Mouse (Mus musculus): ENCODE measurements at regions not wholly inside any gene's neighbourhood (a gene's known extent, or its start where the extent isn't known, plus 50 kb on each side); places are given as distances from the start of the nearest gene placed in this dataset.

DNA sequence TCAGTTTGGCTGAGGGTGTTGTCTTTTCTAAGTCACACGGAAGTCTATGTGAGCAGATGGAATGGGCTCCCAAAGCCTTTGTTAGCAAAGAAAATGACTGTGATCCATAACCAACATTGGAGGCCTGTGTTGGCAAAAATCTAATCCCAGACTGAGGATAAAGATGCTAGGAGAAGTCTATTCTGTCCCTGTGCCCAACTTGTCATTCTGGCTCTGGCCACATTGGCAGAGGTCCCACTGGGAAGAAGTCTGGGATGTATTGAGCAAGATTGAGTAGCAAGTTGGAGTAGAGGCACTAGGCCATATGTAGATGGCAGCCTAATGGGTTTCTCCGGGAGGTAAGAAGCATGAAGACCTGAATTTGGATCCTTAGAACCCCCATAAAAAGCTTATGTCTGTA, 54.1 kb downstream of the Nog start:
- no peak for ATAC-seq (replicated peaks; ENCODE audit: poor library complexity, severe bottlenecking)

DNA sequence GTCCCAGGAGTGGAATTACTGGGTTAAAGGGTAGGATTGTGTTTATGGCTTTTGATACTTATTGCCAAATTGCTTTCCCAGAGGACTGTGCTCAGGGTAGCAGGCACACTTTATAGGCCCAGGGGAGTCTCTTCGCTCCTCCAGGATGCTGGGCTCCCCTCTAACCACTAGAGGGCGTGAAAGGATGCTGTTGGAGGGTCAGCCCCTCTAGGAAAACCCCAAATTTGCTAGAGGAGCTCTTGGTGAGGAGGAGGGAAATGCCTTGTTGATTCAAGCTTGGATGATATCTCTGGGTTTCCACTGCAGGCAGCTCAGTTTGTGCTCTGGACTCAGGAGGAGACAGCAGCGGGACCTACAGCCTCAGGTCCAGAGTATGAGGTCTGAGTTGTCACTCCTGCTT, 58.8 kb downstream of the Nog start:
- ATAC-seq (replicated peaks; ENCODE audit: poor library complexity, severe bottlenecking), result no peak

DNA sequence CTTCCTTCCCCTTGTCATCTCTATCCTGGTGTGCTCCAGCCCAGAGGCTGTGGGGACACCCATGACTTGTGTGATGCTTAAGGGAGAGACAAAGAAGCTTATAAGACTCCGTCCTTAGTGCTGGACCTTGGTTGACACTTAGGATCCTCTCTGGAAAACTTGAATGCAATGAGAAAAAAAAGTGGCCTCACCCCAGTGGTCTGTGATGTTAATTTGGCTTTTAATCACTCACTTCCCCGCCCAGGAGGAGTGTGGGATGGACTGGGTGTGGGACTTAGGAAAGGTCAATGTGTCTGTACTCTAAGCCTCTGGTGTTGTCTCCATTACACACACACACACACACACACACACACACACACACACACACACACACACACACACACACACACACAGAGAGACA, 60.0 kb downstream of the Nog start:
- no peak for ATAC-seq (replicated peaks; ENCODE audit: poor library complexity, severe bottlenecking)

DNA sequence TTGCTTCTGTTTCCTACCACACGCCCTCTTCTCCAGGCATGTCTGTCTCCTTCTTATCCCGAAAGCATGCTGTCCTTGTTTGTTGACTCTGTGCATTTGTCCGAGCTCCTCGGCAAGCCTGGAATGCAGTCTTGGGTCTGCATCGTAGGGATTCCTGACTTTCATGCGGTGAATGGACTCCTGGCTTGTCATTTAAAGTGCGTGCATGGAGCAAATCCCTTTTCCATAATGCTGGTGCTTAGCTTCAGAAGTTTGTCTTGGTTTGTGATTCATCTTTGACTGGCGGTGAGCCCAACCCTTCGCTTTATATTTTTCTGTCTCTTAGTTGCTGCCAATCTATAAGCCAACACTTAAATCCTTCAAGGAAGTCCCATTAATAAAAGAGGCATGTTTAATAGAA, 62.2 kb downstream of the Nog start:
- ATAC-seq (replicated peaks; ENCODE audit: poor library complexity, severe bottlenecking), result no peak

DNA sequence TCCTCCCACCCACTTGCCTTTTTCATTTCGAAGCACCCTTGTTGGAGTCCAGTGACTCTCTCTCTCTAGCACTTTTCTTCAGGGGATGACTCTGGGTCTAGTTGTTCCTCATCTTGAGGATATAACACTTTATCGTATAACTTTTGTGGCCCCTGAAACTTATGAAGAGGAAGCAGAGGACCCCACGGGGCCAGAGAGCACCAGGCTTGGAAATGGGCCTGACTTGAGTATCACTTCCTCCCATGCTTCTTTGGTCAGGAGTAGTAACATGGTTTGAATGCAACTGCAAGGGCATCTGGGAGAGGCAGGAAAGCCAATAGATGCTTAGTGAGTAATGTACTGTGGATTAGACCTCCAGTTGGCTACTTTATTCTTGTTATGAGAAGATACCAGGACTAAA, 65.2 kb downstream of the Nog start:
- ATAC-seq (replicated peaks; ENCODE audit: poor library complexity, severe bottlenecking), result peak; percentile 87

DNA sequence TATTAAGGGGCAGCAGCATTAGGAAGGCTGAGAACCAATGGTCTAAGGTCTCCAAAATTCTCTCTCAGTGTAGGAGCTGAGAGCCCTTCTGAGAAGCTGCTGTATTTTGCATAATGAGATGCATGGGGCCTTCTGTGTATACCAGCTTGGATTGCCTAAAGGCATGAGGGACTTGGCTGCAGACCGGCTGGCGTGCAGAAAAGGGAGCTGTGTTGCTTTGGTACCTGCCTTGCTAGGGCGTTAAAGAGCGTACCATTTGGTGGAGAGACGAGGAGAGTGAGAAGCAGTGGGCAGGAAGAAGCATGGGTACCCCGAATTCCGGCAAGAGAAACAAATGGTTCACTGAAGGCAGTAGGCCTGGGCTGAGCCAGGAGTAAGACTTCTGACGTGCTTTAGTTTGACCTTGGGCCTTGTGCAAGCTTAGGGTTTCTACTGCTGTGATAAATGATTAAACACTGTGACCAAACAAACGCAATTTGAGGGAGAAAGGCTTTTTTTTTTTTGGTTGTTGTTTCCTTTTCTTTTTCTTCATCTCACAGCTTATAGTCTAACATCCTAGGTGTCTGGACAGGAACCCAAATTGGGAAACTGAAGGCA, 69.2 kb downstream of the Nog start:
- ATAC-seq (replicated peaks; ENCODE audit: poor library complexity, severe bottlenecking), result no peak

DNA sequence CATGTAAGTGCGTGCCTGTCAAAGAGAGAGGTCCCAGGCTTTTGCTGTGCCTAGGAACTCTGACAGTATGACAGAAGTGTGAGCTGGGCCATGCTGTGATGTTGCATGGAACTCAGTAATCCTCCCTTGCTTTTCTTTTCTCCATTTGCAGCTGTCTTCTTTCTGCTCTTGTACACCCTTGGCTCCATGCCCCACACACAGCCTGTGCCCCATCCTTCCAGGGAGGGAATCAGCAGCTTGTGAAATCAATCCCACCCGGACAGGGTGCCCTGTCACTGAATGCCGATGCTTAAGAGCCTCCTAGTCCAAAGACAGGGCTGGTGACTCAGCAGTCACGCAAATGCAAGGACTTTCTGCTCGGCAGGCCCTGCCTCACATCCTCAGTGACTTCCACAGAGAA, 72.4 kb downstream of the Nog start:
- ATAC-seq (replicated peaks; ENCODE audit: poor library complexity, severe bottlenecking), result no peak

DNA sequence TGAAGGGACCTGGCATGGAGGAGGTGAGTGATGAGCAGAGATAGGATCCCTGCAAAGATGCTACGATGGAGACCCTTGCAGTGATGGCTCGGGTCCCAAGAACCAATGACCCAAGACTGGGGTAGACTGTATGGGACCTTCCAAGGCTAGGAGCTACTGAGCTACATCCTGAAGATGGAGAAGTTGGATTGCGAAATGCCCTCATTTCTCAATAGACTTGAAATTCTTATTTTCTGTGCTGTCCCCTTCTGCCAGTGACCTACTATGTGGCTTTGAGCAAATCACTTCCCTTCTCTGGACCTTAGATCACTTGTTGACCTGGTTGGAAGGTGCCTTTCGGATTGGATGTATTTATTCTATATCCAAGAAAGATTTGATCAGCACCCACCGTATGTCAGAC, 88.9 kb downstream of the Nog start:
- ATAC-seq (replicated peaks; ENCODE audit: poor library complexity, severe bottlenecking), result peak; percentile 79

DNA sequence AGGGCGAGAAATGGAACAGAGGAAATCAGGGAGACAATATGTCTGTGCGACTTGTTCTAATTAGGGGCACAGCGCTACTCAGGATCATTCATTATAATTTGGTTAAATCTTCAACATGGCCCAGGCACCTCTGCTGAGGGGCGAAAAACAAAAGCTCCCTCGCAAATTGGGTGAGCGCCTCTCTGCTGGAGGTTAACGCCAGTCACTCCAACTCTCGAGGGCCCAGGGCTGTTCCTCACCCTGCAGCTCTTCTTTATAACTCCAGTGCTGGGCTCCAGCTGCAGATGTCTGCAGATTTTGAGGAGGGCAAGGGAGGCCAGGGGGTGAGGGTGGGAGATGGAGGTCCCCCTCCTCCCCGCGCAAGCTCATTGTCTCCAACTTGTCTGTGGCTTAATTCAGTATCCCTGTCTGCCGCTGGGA, 92.6 kb downstream of the Nog start:
- no peak for ATAC-seq (replicated peaks; ENCODE audit: poor library complexity, severe bottlenecking)

DNA sequence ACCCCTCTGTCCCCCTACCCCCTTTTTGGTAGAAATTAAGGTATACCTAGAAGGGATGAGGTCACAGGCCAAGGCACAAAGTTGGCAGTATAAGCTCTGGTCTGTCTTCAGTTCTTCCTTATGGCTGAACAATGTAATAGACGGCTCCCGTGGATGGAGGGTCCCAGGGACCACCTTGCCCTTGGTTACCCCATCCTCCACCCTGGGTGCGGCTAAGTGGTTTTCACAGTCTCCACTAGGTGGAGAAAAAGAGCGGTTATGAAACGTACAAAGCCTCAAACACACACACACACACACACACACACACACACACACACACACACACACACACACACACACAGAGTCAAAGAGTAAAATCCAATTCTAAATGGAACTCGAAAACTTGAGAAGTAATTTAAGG, 93.1 kb downstream of the Nog start:
- ATAC-seq (replicated peaks; ENCODE audit: poor library complexity, severe bottlenecking), result no peak

DNA sequence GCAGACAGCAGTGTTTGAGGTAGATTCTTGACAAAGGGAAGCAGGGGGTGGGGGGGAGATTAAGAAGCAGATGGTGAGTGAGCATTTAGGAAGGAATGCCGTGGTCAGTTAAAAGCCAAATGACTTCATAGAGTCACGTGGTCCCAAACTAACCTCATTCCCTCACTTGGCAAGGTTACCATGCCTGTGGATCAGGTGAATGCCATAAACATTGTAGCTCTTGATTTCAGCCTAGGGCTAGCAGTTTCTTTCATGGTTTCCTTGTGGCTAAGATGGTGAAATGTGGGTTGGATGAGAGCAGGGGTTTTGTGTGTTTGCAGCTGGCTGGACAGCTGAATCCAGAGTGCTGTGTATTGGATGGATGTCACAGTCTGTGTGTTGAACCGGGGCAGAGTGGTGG, 95.3 kb downstream of the Nog start:
- no peak for ATAC-seq (replicated peaks; ENCODE audit: poor library complexity, severe bottlenecking)

DNA sequence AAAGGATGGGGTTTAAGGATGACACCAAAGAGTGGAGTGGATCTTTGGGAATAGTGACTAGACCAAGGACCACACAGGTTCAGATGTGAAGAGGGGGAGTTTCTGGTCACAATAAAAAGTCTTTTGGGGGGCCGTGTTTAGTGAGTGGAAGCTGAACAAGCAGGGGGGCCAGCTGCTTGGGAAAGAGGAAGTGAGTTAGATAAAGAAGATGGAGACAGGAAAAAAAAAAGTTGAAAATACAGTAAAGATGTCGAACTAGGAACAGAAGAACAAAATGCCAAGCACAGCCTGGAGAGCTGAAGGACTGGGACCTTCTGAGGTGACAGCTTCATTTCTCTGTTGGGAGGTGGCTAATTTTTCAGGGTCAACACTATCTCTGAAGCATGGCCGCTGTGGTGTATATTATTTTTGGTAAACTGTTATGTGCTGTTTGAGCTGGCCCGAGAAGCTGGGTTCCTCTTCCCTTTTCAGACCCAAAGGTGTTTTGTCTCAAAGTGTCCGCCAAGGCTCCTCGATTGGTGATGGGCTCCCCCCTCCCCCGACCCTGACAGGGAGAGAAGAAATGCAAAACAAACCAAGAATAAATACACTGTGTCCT, 97.1 kb downstream of the Nog start:
- peak; percentile 33; the same call in 1 of the 2 replicates for ATAC-seq (replicated peaks; ENCODE audit: poor library complexity, severe bottlenecking)

DNA sequence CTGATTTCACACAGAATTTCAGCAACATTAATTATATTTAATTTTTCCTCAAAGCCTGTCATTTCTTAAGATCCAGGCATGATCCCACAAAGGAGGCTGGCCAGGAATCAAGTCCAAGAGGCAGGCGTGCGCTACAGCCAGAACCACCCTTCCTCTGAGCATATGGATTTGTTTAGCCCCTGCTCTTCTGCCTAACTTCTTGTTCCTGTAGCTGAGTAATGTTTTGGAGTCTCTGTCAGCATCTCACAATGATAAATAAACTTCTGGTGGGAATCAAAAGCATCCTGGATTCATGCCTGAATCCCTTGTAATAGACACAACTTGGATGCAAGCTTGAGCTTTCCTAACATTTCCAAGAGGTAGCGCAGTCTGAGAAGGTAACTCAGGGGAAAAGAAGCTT, 101.7 kb downstream of the Nog start:
- ATAC-seq (replicated peaks; ENCODE audit: poor library complexity, severe bottlenecking), result no peak

DNA sequence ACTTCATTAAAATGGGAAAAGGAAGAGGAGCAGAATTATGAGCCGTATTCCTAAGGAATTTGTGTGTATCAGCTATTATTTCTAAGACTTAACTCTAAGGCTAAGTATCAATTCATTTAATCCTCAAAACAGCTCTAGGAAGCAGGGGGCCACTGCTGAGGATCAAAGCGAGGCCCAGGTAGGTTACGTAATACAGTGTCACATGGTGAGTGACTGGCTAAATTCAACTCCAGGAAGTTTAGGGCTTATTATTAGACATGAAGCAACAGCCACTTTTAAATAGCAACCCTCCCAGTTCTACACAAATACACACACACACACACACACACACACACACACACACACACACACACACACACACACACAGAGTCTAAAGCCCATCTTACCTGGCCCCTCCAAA, 109.3 kb downstream of the Nog start:
- ATAC-seq (replicated peaks; ENCODE audit: poor library complexity, severe bottlenecking), result peak; percentile 94

DNA sequence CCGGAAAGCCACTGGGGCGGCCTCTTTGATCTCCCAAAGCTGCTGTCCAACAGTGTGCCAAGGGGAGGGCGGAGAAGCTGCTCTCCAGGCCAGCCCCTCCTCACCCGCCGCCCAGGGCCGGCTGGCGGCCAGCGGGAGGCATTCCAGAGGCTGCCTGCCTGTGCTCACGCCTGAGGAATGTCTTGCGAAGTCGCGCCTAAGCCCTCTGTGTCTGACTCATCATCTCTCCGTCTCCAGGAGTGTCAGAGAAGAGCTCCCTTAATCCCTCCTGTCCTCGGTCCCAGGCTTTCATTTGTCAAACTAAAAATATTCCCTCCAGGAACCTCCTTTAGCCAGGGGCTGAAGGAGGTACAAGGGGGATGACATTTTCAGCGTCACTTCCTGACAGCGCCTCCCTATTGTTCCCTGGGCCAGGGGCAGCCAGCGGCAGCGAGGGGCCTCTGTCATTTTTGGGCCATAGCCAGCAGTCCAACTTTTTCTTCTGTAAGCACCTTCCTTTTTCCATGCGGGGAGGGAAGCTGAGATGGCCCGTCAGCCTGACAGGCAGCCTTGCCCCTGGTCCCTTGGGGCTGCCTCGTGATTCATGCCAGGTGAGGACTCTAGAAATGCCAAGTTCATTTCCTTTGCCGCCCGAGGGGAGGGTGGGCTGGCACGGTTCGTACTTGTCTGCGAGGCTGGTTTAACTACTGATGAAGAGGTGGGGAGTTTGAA, 113.4 kb downstream of the Gm525 start:
- peak; percentile 27 for ATAC-seq (replicated peaks; ENCODE audit: poor library complexity, severe bottlenecking)

DNA sequence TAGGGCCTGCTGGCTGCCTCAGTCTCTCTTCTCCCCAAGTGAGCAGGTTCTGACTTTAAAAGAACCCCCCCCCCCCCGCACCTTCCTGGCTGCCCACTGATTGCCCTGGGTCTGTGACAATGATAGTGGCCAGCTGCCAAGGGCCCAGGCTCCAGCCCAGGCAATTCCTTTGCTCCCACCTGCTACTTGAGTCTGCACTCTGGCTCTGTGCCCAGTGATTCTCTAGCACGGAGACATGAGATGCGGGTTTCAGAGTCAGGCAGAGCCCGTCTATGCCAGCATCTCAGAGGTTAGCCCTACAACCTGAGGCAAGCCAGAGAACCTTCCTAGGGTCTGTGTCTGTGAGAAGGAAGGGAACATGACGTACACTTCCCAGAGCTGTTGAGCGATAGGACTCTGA, 112.2 kb downstream of the Gm525 start:
- no peak for ATAC-seq (replicated peaks; ENCODE audit: poor library complexity, severe bottlenecking)

DNA sequence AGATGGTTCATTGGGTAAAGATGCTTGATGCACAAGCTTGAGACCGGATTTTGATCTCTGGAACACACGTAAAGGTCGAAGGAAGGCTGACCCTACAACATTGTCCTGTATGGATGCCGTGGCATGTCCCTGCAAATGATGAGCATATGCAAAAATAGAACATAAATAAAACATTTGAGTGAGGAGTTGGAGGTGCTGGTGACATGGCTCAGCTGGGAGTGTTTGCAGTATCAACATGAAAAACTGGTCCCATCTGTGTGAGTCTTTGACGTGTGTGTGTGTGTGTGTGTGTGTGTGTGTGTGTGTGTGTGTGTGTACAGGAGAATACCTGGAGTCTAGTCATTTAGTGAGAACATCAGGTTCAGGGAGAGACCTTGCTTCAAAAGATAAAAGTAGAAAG, 107.8 kb downstream of the Gm525 start:
- ATAC-seq (replicated peaks; ENCODE audit: poor library complexity, severe bottlenecking), result no peak

DNA sequence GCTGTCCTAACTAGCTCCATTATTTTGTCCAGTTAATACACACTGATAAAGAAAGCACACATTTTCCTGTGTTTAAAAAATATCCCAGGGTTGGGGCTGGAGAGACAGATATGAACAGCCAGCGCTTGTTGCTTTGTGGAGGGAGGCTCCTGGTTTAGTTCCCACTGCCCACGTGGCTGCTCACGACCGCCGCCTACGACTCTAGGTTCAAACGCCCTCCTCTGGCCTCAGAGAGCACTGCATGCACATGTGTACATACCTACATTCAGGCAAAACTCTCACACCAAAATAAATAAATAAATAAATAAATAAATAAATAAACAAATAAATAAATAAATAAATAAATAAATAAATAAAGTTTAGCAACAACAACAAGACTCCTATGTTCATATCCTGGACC, 104.8 kb downstream of the Gm525 start:
- no peak for ATAC-seq (replicated peaks; ENCODE audit: poor library complexity, severe bottlenecking)

DNA sequence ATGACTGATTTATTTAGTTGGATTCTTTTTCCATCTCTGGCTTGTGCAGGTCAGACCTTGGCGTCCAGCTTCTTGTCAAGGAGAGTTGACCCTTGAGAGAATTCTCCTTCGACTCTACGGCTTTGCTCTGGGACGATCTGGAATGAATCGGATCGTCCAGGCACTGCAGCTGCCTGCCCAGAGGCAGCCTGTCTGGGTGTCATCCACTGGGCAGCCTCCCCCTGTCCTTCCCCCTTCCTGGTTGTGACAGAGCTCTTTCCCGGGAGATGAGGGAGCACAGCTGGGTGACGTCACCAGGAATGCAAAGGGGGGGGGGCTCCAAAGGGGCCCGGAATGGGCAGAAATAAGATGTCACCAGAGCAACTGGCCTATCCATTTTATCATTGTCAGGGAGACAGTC, 101.9 kb downstream of the Gm525 start:
- no peak for ATAC-seq (replicated peaks; ENCODE audit: poor library complexity, severe bottlenecking)

DNA sequence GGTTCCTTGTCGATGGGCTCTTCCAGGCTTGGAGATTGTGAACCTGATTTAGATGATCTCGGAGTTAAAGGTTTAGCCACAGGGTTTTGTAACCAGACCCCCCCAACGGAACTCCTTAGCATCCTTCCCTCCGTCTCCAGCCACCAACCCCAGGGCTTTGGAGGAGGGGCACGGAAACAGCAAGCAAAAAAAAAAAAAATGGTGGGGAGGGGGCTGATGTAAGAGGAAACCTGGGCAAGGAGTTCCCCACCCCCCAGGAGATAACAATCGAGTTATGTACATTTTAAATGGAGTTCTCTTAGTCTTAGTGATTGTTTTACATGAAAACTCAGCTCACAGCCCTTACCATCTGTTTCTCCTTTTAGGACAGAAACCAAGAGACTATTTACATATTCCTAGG, 101.3 kb downstream of the Gm525 start:
- no peak for ATAC-seq (replicated peaks; ENCODE audit: poor library complexity, severe bottlenecking)

DNA sequence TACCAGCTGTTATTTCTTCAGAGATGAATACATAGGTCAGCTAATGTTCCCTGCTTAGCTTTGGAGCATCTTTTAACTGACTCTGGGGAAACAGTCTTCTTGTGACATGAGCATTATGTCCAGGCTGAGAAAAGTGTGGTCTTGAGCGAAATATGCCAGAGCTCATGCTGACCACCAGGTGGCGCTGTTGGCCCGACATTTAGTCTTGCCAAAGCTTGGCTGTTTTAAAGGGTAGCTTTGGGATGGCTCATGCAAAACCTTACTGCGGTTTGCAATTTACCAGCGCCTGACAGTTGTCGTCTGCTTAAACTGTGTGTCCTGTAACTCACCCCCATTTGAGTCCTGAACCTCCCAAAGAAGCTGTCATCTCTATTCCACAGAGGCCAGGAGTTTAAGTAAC, 91.6 kb downstream of the Gm525 start:
- ATAC-seq (replicated peaks; ENCODE audit: poor library complexity, severe bottlenecking), result peak; percentile 82
